Mouse (Mus musculus): Measurements from ENCODE around the gene Spata25.

GRCm38 (mm10) chr2:164779481-164780086 is 48.8 kb downstream of the Spata25 start, which contains the start of gene Tnnc2:
- TF ChIP-seq EP300 (IDR thresholded peaks at IDR 0.05; ENCODE audit: low read depth): no peak
- TF ChIP-seq CTCF (IDR thresholded peaks at IDR 0.05; ENCODE audit: low read depth): no peak

Measured in heart, postnatal 0 days (tissue).